Mouse (Mus musculus): ENCODE measurements around the gene Stpg3. TPM values are rescaled to one million over a fixed set of nuclear protein-coding genes. Genes with fewer than 3 reads are reported as not detected.

Gene Stpg3
- polyA plus RNA-seq, 1 experiment, result 0.12 TPM

DNA sequence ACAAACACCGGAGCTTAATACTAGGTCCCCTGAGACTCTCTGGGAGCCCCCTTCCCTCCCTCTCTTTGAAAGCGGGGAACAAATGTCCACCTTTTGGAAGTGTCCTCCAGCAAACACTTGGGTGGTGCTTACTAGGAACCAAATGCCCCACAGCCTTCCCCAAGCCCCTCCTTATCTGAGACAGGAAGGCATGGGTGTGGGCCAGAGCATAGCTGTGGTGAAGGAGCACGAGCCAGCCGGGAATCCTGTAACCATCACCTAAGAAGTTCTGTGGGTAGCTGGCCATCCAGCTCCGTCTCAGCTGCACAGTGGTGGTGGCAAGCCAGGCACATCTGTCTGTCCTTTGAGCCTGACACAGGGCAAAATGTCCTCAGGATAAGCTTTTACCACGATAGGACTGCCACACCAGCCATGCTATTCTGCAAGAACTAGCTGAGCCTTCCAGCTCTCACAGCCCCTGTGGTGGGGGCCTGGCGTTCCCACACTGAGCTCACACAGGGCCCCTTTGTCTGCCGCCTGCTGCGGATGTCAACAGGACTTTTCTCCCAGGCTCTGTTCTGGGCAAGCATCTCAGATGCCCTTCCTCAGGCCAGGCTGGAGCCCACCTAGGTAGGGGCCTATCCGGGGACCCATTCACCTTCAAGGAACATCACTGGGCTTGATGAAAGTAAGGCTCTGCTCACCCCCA is 36.0 kb downstream of the Stpg3 start:
- no peak for TF ChIP-seq POLR2A (IDR thresholded peaks at IDR 0.05; ENCODE audit: control insufficient read depth, extremely low read depth, insufficient read depth, low read length, poor library complexity)
- TF ChIP-seq CTCF (IDR thresholded peaks at IDR 0.05; ENCODE audit: borderline replicate concordance, control insufficient read depth, extremely low read depth, insufficient read depth, low read length, poor library complexity), result no peak
- DNase-seq, result no peak
- no peak overlapping the region for H3K27ac ChIP-seq (ENCODE audit: control insufficient read depth, insufficient read depth, low read length)
- no peaks in the 10 kb centered on the region for H3K27me3 ChIP-seq (ENCODE audit: control insufficient read depth, insufficient read depth, low read length)
- no peaks in the 10 kb centered on the region for H3K36me3 ChIP-seq (ENCODE audit: control insufficient read depth, insufficient read depth, low read length)
- no peak overlapping the region for H3K4me3 ChIP-seq (ENCODE audit: control insufficient read depth, insufficient read depth, low read length)
- WGBS, result 62% methylated on average over 10 of the region's 10 CpGs
- H3K4me1 ChIP-seq (replicated peaks; ENCODE audit: control insufficient read depth, insufficient read depth, low read length), result peaks cover 20% of the 10 kb centered on the region

DNA sequence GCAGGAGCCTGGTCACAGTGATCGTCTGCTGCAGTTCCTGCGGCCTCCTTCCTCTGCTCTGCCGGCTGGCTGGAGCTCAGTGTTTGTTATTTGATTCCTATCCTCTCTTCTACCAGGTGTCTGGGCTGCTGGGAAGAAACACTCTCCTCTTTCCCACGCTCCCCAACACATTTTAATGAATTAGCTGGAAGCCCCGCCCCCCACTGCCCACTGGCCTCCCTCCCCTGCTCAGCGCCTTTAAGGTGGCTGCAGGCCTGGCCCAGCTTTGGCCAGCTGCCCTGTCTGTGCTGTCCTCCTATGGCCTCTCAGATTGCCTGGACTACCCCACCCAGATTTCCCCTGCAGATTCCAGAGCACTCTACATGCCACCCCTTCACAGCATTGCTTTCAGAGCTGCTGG is 36.8 kb downstream of the Stpg3 start:
- H3K27me3 ChIP-seq (ENCODE audit: control insufficient read depth, insufficient read depth, low read length), result no peaks in the 10 kb centered on the region
- H3K4me3 ChIP-seq (ENCODE audit: control insufficient read depth, insufficient read depth, low read length), result no peak overlapping the region
- DNase-seq, result no peak
- H3K36me3 ChIP-seq (ENCODE audit: control insufficient read depth, insufficient read depth, low read length), result no peaks in the 10 kb centered on the region
- WGBS, result 76% methylated on average over 6 of the region's 6 CpGs
- H3K4me1 ChIP-seq (replicated peaks; ENCODE audit: control insufficient read depth, insufficient read depth, low read length), result peaks cover 18% of the 10 kb centered on the region
- TF ChIP-seq CTCF (IDR thresholded peaks at IDR 0.05; ENCODE audit: borderline replicate concordance, control insufficient read depth, extremely low read depth, insufficient read depth, low read length, poor library complexity), result no peak
- TF ChIP-seq POLR2A (IDR thresholded peaks at IDR 0.05; ENCODE audit: control insufficient read depth, extremely low read depth, insufficient read depth, low read length, poor library complexity), result no peak
- no peak overlapping the region for H3K27ac ChIP-seq (ENCODE audit: control insufficient read depth, insufficient read depth, low read length)

DNA sequence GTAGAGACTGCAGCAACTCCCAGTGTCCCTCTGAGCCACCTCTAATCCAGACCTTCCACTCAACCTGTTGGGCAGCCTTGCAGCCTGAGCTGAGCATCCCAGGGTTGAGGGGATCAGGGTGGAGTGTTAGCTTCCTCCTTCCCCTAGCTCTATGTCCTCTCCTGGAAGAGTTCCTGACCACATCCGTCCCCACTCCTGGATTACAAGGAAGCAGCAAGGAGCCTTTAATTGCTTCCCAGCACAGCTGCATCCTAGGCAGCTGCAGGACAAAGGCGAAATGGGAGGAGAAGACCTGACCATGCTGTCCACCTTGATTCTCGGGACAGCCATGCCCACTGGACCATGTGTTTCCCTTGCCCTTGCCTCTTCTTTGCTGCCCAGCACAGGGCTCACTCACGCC is 37.4 kb downstream of the Stpg3 start:
- no peaks in the 10 kb centered on the region for H3K36me3 ChIP-seq (ENCODE audit: control insufficient read depth, insufficient read depth, low read length)
- TF ChIP-seq POLR2A (IDR thresholded peaks at IDR 0.05; ENCODE audit: control insufficient read depth, extremely low read depth, insufficient read depth, low read length, poor library complexity) (no peak), CTCF (IDR thresholded peaks at IDR 0.05; ENCODE audit: borderline replicate concordance, control insufficient read depth, extremely low read depth, insufficient read depth, low read length, poor library complexity) (no peak)
- no peaks in the 10 kb centered on the region for H3K27me3 ChIP-seq (ENCODE audit: control insufficient read depth, insufficient read depth, low read length)
- H3K27ac ChIP-seq (ENCODE audit: control insufficient read depth, insufficient read depth, low read length), result no peak overlapping the region
- WGBS, result 90% methylated on average over 4 of the region's 4 CpGs
- H3K4me3 ChIP-seq (ENCODE audit: control insufficient read depth, insufficient read depth, low read length), result no peak overlapping the region
- DNase-seq, result no peak
- peaks cover 14% of the 10 kb centered on the region for H3K4me1 ChIP-seq (replicated peaks; ENCODE audit: control insufficient read depth, insufficient read depth, low read length)

DNA sequence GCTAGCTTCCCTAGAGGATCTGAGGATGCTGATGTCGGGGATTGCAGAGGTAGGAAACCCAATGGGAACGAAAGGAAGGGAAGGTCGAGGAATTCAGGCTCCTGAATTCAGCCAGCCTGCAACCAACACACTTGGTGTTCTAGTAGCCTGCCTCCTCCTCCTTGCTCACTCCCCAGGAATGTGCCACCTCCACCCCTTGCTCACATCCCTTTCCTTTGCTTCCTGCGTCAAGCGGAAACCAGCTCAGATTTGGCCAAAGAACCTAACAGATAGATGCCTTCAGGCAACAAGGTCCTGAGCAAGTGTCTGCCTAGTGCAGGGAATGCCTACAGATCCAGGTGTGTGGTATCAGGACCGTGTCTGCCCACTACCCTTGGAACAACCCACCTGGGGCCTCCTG is 37.9 kb downstream of the Stpg3 start:
- Histone ChIP-seq H3K4me3 (ENCODE audit: control insufficient read depth, insufficient read depth, low read length) (no peak overlapping the region), H3K36me3 (ENCODE audit: control insufficient read depth, insufficient read depth, low read length) (no peaks in the 10 kb centered on the region), H3K4me1 (replicated peaks; ENCODE audit: control insufficient read depth, insufficient read depth, low read length) (peaks cover 9% of the 10 kb centered on the region), H3K27ac (ENCODE audit: control insufficient read depth, insufficient read depth, low read length) (no peak overlapping the region), H3K27me3 (ENCODE audit: control insufficient read depth, insufficient read depth, low read length) (no peaks in the 10 kb centered on the region)
- TF ChIP-seq CTCF (IDR thresholded peaks at IDR 0.05; ENCODE audit: borderline replicate concordance, control insufficient read depth, extremely low read depth, insufficient read depth, low read length, poor library complexity) (no peak), POLR2A (IDR thresholded peaks at IDR 0.05; ENCODE audit: control insufficient read depth, extremely low read depth, insufficient read depth, low read length, poor library complexity) (no peak)
- WGBS, result 92% methylated on average over 6 of the region's 6 CpGs
- DNase-seq, result no peak

DNA sequence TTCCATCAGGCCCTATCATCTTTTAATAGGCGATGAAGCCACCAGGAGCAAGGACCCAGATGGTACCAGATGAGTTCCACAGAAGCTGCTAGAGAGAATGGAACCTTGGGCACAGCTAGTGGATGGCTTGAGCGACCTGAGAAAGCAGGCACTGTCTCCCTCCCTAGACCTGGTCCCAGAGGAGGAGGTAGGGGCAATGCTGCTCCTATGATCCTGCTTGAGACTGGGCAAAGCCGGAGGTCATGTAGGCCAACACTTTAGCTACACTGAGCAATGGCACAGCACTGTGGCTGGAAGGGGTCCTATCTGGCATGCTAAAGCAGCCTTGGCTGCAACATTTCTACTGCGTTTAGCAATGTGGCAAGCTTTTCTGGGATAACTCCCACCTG is 38.8 kb downstream of the Stpg3 start:
- TF ChIP-seq POLR2A (IDR thresholded peaks at IDR 0.05; ENCODE audit: control insufficient read depth, extremely low read depth, insufficient read depth, low read length, poor library complexity), result no peak
- TF ChIP-seq CTCF (IDR thresholded peaks at IDR 0.05; ENCODE audit: borderline replicate concordance, control insufficient read depth, extremely low read depth, insufficient read depth, low read length, poor library complexity), result no peak
- Histone ChIP-seq H3K27me3 (ENCODE audit: control insufficient read depth, insufficient read depth, low read length) (no peaks in the 10 kb centered on the region), H3K36me3 (ENCODE audit: control insufficient read depth, insufficient read depth, low read length) (no peaks in the 10 kb centered on the region), H3K4me3 (ENCODE audit: control insufficient read depth, insufficient read depth, low read length) (no peak overlapping the region), H3K27ac (ENCODE audit: control insufficient read depth, insufficient read depth, low read length) (no peak overlapping the region), H3K4me1 (replicated peaks; ENCODE audit: control insufficient read depth, insufficient read depth, low read length) (peaks cover 3% of the 10 kb centered on the region; the same call in 1 of the 2 replicates)
- DNase-seq, result no peak
- 95% methylated on average over 4 of the region's 4 CpGs for WGBS

DNA sequence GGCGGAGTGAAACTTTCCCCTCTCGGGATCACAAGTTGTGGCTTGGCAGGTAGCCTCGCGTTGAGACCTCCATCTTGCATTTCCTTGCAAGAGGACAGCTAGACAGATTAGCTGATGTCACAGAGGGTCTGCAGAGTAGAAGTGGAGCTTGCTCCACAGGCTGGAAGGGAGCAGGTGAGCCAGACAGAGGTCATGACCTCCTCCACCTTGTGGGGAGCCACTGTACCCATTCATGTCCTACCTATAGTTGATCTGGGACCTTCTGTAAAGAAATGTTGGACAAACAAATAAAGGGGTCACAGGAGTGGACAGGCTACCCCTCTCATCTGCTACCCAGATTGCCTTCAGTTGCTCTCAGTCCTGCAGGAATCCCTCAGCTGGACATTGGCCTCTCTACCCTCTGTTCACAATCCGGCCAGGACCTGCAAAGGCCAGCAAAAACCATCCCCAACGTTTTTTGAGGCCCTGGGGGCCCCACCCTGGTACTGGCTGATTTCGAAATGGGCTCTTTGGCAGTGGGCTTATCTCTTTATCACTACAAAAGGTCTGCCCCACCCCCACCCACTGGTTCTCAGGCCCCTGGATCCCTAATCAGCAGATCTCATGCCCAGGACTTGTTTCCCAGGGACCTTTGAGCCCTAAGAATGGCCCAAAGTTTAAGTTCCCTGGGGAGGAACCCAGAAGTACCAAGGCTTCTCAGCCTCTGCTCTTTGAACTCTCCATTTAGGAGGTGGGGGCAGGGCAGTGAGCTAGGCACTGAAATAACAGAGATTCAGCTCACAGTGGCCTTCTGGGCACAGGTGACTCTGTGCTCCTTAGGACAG is 39.4 kb downstream of the Stpg3 start:
- no peak for TF ChIP-seq CTCF (IDR thresholded peaks at IDR 0.05; ENCODE audit: borderline replicate concordance, control insufficient read depth, extremely low read depth, insufficient read depth, low read length, poor library complexity)
- TF ChIP-seq POLR2A (IDR thresholded peaks at IDR 0.05; ENCODE audit: control insufficient read depth, extremely low read depth, insufficient read depth, low read length, poor library complexity), result no peak
- 70% methylated on average over 7 of the region's 7 CpGs for WGBS
- H3K36me3 ChIP-seq (ENCODE audit: control insufficient read depth, insufficient read depth, low read length), result no peaks in the 10 kb centered on the region
- no peak overlapping the region for H3K27ac ChIP-seq (ENCODE audit: control insufficient read depth, insufficient read depth, low read length)
- no peak for DNase-seq
- H3K4me3 ChIP-seq (ENCODE audit: control insufficient read depth, insufficient read depth, low read length), result no peak overlapping the region
- H3K27me3 ChIP-seq (ENCODE audit: control insufficient read depth, insufficient read depth, low read length), result no peaks in the 10 kb centered on the region
- peaks cover 6% of the 10 kb centered on the region for H3K4me1 ChIP-seq (replicated peaks; ENCODE audit: control insufficient read depth, insufficient read depth, low read length)

Measured in thymus, adult 2 months (tissue).